Comparison of ENCODE assay signal across 29 mouse cellular contexts in the genomic region with DNA sequence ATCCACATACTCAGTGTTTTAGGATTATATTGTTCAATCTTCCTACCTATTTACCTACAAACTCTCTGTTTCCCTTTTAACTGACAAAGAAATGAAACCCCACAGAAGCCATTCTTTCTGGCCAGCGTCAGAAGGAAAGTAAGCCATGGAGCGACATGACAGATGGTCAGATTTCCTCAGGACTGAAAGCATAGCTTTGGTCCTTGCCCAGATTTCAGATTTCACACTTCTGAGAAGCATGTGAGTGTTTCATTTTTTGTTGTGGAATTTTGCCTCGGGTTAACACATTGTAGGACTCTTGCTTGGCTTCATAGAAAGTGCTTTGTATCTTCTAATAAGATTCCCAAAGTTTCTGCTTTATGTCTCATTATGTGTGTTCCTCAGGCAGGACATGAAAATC.
DNase-seq lines count a peak whose midpoint lies in the region; ATAC-seq and TF ChIP-seq lines count a peak whose summit lies in the region.
"Had no signal": no experiment of that assay in that cellular context is flagged by ENCODE, and none has a peak within 500 bp of the region (broad histone marks: within the 10 kb centered on the region; RNA-seq: fewer than 3 reads in every experiment).

No protein-coding gene starts in this region.

- no peaks in the 10 kb centered on the region for H3K36me3 ChIP-seq in forebrain, postnatal 0 days (ENCODE audit: insufficient read depth)
- H3K36me3 ChIP-seq in forebrain, embryonic 15.5 days: no peaks in the 10 kb centered on the region
- H3K36me3 ChIP-seq: embryonic facial prominence, embryonic 13.5 days; forebrain, embryonic 10.5 days; hindbrain, embryonic 10.5 days; intestine, embryonic 15.5 days; neural tube, embryonic 15.5 days had no signal

- H3K4me3 ChIP-seq in forebrain, postnatal 0 days (ENCODE audit: low read depth, low read length): no peak overlapping the region
- H3K4me3 ChIP-seq in forebrain, embryonic 15.5 days: no peak overlapping the region
- H3K4me3 ChIP-seq: embryonic facial prominence, embryonic 13.5 days; forebrain, embryonic 10.5 days; hindbrain, embryonic 10.5 days; intestine, embryonic 15.5 days; neural tube, embryonic 15.5 days had no signal

- no peaks in the 10 kb centered on the region for H3K9me3 ChIP-seq in forebrain, postnatal 0 days (ENCODE audit: low read length)
- no peaks in the 10 kb centered on the region for H3K9me3 ChIP-seq in forebrain, embryonic 15.5 days
- H3K9me3 ChIP-seq: embryonic facial prominence, embryonic 13.5 days; forebrain, embryonic 10.5 days; hindbrain, embryonic 10.5 days; intestine, embryonic 15.5 days; neural tube, embryonic 15.5 days had no signal

- 0 out of 2 replicates have a peak, but pooled peaks have one; percentile 29 for ATAC-seq in forebrain, postnatal 0 days
- ATAC-seq in forebrain, embryonic 15.5 days (replicated peaks): no peak
- ATAC-seq: CD4-positive, CD25-positive, alpha-beta regulatory T cell, adult 4 months; forebrain, embryonic 16.5 days; hindbrain, embryonic 16.5 days; intestine, embryonic 15.5 days had no signal

- H3K4me2 ChIP-seq in forebrain, postnatal 0 days (ENCODE audit: low read depth): no peak overlapping the region
- no peak overlapping the region for H3K4me2 ChIP-seq in forebrain, embryonic 15.5 days (replicated peaks)
- H3K4me2 ChIP-seq: embryonic facial prominence, embryonic 13.5 days; intestine, embryonic 15.5 days; neural tube, embryonic 15.5 days had no signal

- no peak for DNase-seq in forebrain, postnatal 0 days
- peak; percentile 75 for DNase-seq in brain, adult 2 months (ENCODE audit: low read depth, low spot score)
- peak; percentile 10 for DNase-seq in cerebellum, adult 8-10 months
- DNase-seq in cerebellum, postnatal 25 days: peak; percentile 29 to 61
- no peak for DNase-seq in left cerebral cortex, adult 18-20 months (ENCODE audit: low spot score in 2 of 2)
- DNase-seq in embryo, embryonic 9.5 days (ENCODE audit: extremely low spot score): no peak
- DNase-seq: adrenal gland, postnatal 14 days; embryo, embryonic 11 days; gastrocnemius, postnatal 14 days; heart, postnatal 14 days; kidney, adult 2 months; kidney, postnatal 36 days; layer of hippocampus, postnatal 36 days; liver; lung, adult 2 months; lung, postnatal 10 days; midbrain, embryonic 14.5 days; thymus, postnatal 4 days had no signal

- no peak for TF ChIP-seq CTCF in forebrain, postnatal 0 days (IDR thresholded peaks at IDR 0.05; ENCODE audit: low read depth)

- H3K4me1 ChIP-seq in forebrain, postnatal 0 days (ENCODE audit: insufficient read depth): no peaks in the 10 kb centered on the region
- H3K4me1 ChIP-seq in forebrain, embryonic 15.5 days: no peaks in the 10 kb centered on the region
- H3K4me1 ChIP-seq: embryonic facial prominence, embryonic 13.5 days; forebrain, embryonic 10.5 days; hindbrain, embryonic 10.5 days; intestine, embryonic 15.5 days; neural tube, embryonic 15.5 days had no signal

- no peak overlapping the region for H3K27ac ChIP-seq in forebrain, postnatal 0 days (ENCODE audit: low read depth, low read length)
- H3K27ac ChIP-seq in forebrain, embryonic 15.5 days (replicated peaks): no peak overlapping the region
- H3K27ac ChIP-seq: embryonic facial prominence, embryonic 13.5 days; forebrain, embryonic 10.5 days; hindbrain, embryonic 10.5 days; intestine, embryonic 15.5 days; liver, embryonic 14.5 days; macrophage; neural tube, embryonic 15.5 days had no signal

- no peaks in the 10 kb centered on the region for H3K27me3 ChIP-seq in forebrain, postnatal 0 days (ENCODE audit: insufficient read depth, low read length)
- no peaks in the 10 kb centered on the region for H3K27me3 ChIP-seq in forebrain, embryonic 15.5 days
- H3K27me3 ChIP-seq: embryonic facial prominence, embryonic 13.5 days; intestine, embryonic 15.5 days; neural tube, embryonic 15.5 days had no signal

- H3K9ac ChIP-seq in forebrain, postnatal 0 days: no peak overlapping the region
- no peak overlapping the region for H3K9ac ChIP-seq in forebrain, embryonic 15.5 days (replicated peaks)
- H3K9ac ChIP-seq: embryonic facial prominence, embryonic 13.5 days; intestine, embryonic 15.5 days; liver, embryonic 14.5 days; neural tube, embryonic 15.5 days had no signal

- WGBS in forebrain, postnatal 0 days: 54% methylated on average over 3 of the region's 3 CpGs
- WGBS in forebrain, embryonic 15.5 days: 60% methylated on average over 3 of the region's 3 CpGs

Comparison
In these comparisons a context has a peak if more than half of its experiments do, and no peak if none do; other contexts are left out.
1. DNase-seq: peak in brain, adult 2 months (single experiment), cerebellum, adult 8-10 months (single experiment) and cerebellum, postnatal 25 days (2 of 2); none in forebrain, postnatal 0 days (single experiment), left cerebral cortex, adult 18-20 months (0 of 2) and embryo, embryonic 9.5 days (single experiment).